Mouse (Mus musculus) embryonic fibroblast, embryonic 13.5 days (primary cell): ENCODE results near the gene Primpol. TPM values are rescaled to one million over a fixed set of nuclear protein-coding genes. Genes with fewer than 3 reads are reported as not detected.

ENCODE experiments used
- H3K27ac ChIP-seq: 2 replicates; pipeline ENCODE4 v1.5.1; 2012; ENCODE audit warnings: low read length, control low read depth, inconsistent platforms; ENCODE audit not compliant: insufficient read depth
- H3K4me1 ChIP-seq: 2 replicates; pipeline ENCODE4 v1.6.1; 2011; ENCODE audit warnings: low read length; ENCODE audit not compliant: control insufficient read depth, insufficient read depth
- H3K4me3 ChIP-seq: 2 replicates; pipeline ENCODE4 v1.5.1; 2011; ENCODE audit warnings: mild to moderate bottlenecking, control low read depth, low read length; ENCODE audit not compliant: insufficient read depth
- CTCF ChIP-seq: IDR thresholded peaks from 2 replicates; pipeline ENCODE4 v1.5.1; 2011; ENCODE audit warnings: mild to moderate bottlenecking, control low read depth, low read length, moderate library complexity, borderline replicate concordance; ENCODE audit not compliant: insufficient read depth
- POLR2A ChIP-seq: IDR thresholded peaks from 2 replicates; pipeline ENCODE4 v1.6.1; 2011; ENCODE audit warnings: low read depth, mild to moderate bottlenecking, control low read depth, low read length, moderate library complexity
- polyA plus RNA-seq: library from polyadenylated mRNA; stranded (reverse); fragments of >200 nt; gene quantifications from 2 replicates; pipeline ENCODE4 v1.2.4, GENCODE M21; 2011; ENCODE audit warnings: low read depth; ENCODE audit not compliant: missing spikeins, insufficient read length

Primpol gene
- 19.9 and 20.5 TPM in 2 replicates for polyA plus RNA-seq

DNA sequence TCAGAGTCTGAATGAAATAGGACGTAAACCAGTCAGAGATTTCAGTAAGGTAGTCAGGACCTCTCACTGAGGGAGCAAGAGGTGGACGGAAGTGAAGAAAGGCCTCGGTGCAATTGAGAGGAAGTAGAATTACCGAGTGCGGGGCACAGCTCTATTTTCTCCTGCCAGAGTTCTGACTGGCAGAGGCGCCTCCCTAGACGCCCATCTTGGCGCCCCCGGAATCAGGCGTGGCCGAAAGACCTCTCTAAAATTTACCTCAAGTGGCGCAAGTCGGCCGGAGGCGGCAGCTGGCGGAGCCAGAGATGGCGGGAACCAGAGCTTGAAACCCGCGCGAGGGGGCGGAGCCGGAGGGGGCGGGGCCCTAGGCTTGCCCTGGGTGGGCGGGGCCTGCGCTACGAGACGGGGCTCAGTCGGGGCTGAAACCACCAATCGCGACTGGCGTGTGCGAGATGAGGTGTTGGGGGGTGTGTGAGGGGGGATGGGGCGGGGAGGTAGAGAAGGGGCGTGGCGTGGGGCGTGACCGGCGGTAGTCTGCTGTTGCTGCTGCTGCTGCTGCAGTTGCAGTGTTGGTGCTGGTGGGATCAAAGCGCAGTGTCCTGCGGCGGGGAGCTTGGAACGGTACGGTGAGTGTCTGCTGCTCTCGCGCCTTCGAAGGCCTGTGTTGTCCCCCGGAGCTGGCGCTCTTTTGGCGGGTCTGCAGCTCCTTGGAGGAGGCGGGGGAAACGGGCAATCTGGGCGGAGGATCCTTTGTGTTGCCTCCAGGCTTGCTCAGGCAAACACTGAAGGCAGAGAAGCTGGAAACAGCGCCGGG, at the start of gene Primpol, which contains the start of gene Casp3:
Primpol (minus strand) TSS at position 334 of the 811 bp plus-strand sequence.
Casp3 (plus strand) TSS at position 413 of the 811 bp plus-strand sequence.
- no peak for TF ChIP-seq CTCF
- TF ChIP-seq POLR2A = peak; percentile 99
- peak within 1 kb of the TSS; percentile 73 for H3K4me3 ChIP-seq
- peak within 1 kb of the TSS; percentile 66 for H3K27ac ChIP-seq
- H3K4me1 ChIP-seq = peaks cover 6% of the 10 kb centered on the region

DNA sequence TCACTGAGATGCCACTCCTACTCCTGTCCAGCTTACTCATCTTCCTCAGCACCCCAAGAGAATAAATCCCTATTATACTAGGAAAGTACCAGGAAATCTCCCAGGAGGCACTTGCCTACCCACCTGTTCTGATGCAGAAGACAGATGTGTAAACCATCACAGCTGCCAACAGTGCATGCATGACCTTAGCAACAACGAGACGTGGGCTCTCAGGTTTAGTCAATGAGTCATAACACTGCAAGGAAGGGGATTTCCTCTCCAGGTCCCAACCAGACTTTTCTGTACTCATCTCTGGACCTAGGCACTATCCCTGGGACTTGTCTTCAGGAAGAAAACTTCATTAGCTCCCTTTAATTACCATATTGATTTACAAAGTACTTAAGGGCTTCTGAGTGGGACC, 38.9 kb upstream of the Primpol start:
- Histone ChIP-seq H3K4me3 (no peak overlapping the region), H3K4me1 (peaks cover 8% of the 10 kb centered on the region), H3K27ac (no peak overlapping the region)
- TF ChIP-seq POLR2A = no peak
- no peak for TF ChIP-seq CTCF

DNA sequence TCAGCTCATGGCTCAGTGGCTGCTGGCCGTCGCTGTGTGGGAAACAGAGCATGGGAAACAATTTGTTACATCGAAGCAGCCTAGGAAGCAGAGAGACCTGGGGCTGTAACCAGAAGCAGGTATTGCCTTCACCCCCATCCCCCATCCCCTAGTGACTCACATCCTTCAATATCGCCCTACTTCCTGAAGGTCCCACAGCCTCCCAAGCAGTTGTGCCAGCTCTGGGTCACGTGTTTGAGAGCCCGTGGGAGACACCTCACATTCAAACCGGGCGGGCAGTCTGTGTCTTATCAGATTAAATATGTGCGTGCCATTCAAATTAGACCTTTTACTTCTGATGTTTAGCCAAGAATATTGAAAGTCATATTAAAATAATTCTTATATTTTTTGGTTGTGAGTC, 34.9 kb upstream of the Primpol start:
- no peak overlapping the region for H3K27ac ChIP-seq
- peaks cover 11% of the 10 kb centered on the region for H3K4me1 ChIP-seq
- TF ChIP-seq POLR2A = no peak
- TF ChIP-seq CTCF = no peak
- H3K4me3 ChIP-seq = no peak overlapping the region

DNA sequence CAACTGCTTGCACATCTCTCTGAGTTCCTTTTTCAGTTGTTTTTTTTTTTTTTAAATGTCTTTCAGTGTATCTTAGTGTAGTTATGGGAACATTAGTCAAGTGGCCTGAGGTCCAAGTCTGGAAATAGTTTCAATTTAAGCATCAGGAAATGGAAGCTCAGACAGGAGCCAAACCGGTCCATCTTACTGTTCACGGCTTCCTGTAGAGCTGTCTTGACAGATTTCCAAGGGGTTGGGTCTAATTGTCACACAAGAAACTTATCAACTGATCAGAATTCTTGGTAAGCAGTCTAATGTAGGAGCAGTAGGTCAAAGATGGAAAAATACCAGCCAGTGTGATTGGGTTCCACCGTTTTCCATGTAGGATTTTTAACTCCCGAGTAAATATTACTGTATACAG, 31.4 kb upstream of the Primpol start:
- Histone ChIP-seq H3K27ac (no peak overlapping the region; the same call in 1 of the 2 replicates), H3K4me1 (peaks cover 11% of the 10 kb centered on the region), H3K4me3 (no peak overlapping the region)
- no peak for TF ChIP-seq CTCF
- no peak for TF ChIP-seq POLR2A

DNA sequence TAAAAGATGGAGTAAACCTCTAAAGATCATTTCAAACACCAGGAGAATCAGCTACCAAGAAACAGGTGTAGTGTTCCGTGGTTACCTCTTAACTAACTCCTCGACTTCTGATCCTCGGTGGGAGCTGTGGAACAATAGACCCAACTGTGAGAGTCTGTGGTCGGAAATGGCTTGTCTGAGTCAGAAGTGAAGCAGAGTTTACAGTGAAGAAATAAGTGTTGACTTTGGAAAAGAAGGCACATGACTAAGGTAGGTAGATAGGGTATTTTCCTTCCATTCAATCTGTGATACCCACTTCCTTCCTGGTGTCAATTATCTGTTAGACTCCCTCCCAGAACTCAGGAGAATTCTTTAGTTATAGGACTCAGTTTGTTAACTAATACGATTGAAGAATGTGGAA, 24.3 kb upstream of the Primpol start:
- no peaks in the 10 kb centered on the region; the same call in 1 of the 2 replicates for H3K4me1 ChIP-seq
- H3K4me3 ChIP-seq = no peak overlapping the region
- no peak for TF ChIP-seq POLR2A
- no peak for TF ChIP-seq CTCF
- H3K27ac ChIP-seq = no peak overlapping the region

DNA sequence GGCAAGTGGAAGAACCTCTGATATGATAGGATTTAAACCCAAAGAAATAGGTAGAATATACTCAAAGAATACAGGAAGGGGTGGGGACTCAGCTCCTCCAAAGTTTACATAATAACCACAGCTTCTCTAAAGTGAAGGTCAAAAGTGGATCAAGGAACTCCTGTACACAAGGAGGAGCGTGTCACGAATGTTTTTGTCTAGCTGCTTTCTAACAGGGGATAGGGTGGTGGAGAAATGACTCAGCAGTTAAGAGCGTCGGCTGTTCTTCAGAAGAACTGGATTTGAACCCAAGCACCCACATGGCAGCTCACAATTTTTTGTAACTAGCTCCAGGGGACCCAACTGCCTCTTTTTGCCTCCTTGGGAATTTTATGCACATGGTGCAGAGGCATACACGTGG, 22.8 kb upstream of the Primpol start:
- TF ChIP-seq POLR2A (no peak), CTCF (no peak)
- Histone ChIP-seq H3K4me3 (no peak overlapping the region), H3K27ac (no peak overlapping the region), H3K4me1 (no peaks in the 10 kb centered on the region; the same call in 1 of the 2 replicates)

DNA sequence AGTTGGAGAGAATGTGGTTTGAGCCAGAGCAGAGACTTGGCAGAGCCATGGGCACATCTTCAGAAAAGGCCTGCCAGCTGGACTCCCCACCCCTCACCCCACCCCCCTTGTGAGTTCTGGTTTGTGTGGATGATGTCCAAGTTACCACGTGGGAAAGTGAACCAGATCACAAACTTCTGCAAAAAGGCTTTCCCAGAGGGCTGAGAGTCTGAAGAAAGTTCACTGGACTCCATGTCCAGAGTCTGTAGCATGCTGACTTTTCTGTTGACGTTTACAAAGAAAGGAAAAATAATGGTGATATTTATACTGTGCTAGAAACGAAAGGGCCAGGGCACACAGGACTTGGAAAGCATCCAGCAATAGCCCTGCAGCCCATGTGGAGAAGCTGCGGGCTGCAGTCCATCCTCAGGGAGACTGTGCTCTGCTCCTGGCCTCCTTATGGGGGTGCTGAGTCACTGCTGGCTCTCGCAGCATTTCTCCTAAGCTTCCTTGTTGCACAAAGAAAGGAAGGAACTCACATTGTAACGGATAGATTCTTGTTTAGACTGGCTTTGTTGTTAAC, 22.1 kb upstream of the Primpol start:
- H3K4me1 ChIP-seq = no peaks in the 10 kb centered on the region; the same call in 1 of the 2 replicates
- H3K27ac ChIP-seq = no peak overlapping the region; the same call in 1 of the 2 replicates
- H3K4me3 ChIP-seq = no peak overlapping the region
- no peak for TF ChIP-seq CTCF
- no peak for TF ChIP-seq POLR2A

DNA sequence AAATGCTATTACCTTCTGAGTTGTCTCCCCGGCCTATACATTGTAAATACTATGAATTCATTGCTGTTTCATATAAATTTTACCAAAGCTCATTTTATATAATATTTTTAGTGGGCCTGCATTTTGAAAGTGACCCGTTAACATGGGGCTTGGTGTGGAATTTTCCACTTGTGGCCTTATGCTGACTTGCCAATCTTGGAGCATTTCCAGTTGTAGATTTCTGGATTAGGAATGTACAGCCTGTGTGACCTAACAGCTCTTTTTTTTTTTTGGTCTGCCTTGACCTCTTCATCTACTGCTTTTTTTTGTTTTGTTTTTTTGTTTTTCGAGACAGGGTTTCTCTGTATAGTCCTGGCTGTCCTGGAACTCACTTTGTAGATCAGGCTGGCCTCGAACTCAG, 13.9 kb upstream of the Primpol start:
- H3K4me1 ChIP-seq = peaks cover 9% of the 10 kb centered on the region
- no peak overlapping the region for H3K4me3 ChIP-seq
- TF ChIP-seq CTCF = no peak
- no peak for TF ChIP-seq POLR2A
- H3K27ac ChIP-seq = peak overlapping the region; percentile 72; the same call in 1 of the 2 replicates

DNA sequence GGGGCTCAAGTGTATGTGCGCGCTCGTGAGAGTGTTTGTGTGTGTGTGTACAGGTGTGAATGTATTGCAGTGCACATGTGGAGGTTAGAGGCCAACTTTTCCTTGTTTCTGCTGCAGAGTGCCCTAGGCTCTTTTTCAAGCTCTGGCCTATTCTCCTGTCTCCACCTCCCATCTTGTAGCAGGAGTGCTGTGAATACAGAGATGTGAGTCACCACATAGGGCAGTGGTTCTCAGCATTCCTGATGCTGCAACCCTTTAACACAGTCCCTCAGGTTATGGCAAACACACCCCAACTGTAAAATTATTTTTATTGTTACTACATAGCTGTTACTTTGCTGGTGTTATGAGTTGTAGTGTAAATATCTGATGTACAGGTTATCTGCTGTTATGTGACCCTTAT, 13.4 kb upstream of the Primpol start:
- H3K4me1 ChIP-seq = peaks cover 11% of the 10 kb centered on the region
- TF ChIP-seq CTCF (no peak), POLR2A (no peak)
- no peak overlapping the region for H3K4me3 ChIP-seq
- peak overlapping the region; percentile 72; the same call in 1 of the 2 replicates for H3K27ac ChIP-seq

DNA sequence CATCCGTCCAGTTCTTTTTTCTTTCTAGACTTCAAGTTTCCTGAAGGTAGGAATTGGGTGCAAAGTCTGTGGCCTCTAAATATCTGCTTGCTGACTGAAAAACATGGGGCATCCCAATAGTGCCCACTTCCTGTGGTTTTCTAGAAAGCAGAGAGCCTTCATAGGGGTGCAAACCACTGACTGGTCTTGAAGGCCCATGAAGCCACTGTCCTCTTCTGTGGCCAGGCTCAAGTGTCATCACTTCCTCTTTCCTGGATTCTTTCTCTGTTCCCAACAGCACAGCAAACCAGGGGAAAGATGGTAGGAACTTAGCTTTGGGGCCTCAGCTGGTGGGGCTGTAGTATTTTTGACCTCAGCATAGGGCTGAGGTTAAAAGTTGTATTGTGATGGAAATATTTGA, 11.6 kb upstream of the Primpol start:
- H3K4me1 ChIP-seq = peaks cover 15% of the 10 kb centered on the region
- TF ChIP-seq CTCF (no peak), POLR2A (no peak)
- no peak overlapping the region for H3K27ac ChIP-seq
- no peak overlapping the region for H3K4me3 ChIP-seq
